Mouse (Mus musculus): ENCODE results near the gene Prn. TPM values are rescaled to one million over a fixed set of nuclear protein-coding genes. Genes with fewer than 3 reads are reported as not detected.

The Prn gene
- total RNA-seq, 2 experiments from 2014 or later: not detected

DNA sequence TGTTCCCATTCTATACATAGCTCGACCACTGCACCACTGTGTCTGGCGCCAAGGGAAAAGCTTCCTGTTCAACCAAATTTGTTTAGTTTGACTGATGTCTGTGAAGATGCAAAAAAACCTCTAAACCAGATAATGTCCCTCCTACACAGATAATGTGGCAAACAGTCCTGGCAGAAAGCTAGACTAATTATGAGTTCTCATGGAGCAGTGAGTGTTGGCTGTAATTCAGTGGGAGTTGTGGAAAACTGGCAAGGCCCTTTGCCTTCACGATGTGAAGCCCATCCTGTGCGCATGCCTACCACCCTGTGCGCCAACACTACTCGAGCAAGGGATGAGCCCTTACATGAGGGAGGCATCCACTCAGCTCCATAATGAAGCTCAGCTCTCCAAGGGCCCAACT, 36.0 kb downstream of the Prn start:
- no peak for ATAC-seq (replicated peaks; ENCODE audit: low FRiP score, poor library complexity, severe bottlenecking)

DNA sequence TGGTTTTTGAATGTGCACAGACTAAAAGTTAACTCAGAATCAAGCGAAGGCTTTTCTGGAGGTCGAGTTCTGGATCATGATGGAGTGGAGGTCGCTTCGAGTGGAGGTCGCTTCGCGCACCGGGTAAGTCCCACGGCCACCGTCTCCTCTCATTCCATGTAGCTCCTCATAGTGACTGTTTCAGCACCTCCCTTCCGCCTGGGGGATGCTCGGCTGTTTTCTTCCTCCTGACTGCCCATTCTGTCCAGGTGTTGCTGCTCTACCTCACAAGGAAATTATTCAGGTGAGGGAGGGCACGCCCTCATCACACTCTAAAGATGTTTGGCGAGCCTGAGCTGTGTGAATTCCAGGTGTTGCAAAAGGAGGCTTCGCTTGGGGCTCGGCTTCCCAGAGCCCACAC, 36.6 kb downstream of the Prn start:
- no peak for ATAC-seq (replicated peaks; ENCODE audit: low FRiP score, poor library complexity, severe bottlenecking)

DNA sequence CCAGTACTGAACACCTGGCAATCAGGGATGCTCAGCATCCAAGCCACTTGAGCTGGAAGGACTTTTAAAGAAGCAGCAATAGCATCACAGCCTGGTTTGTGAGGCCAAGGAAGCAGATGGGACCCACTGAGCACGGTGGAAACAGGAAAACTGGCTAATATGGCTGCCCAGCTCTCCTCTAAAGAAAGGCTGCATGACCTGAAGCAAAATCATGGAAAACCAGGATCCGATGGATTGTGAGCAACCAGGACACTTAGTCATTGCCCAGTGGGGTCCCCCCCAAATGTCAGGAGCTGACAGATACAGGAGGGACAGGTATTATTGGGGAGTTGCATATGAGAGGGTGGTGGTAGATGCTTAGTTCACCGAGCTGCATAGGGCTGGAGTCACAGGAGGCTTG, 38.4 kb downstream of the Prn start:
- ATAC-seq (replicated peaks; ENCODE audit: low FRiP score, poor library complexity, severe bottlenecking): no peak

GRCm38 (mm10) chr2:131948916-131949639, 39.3 kb downstream of the Prn start:
- no peak for ATAC-seq (replicated peaks; ENCODE audit: low FRiP score, poor library complexity, severe bottlenecking)

GRCm38 (mm10) chr2:131949767-131950597, 40.2 kb downstream of the Prn start:
- no peak; the same call in 1 of the 2 replicates for ATAC-seq (replicated peaks; ENCODE audit: low FRiP score, poor library complexity, severe bottlenecking)

DNA sequence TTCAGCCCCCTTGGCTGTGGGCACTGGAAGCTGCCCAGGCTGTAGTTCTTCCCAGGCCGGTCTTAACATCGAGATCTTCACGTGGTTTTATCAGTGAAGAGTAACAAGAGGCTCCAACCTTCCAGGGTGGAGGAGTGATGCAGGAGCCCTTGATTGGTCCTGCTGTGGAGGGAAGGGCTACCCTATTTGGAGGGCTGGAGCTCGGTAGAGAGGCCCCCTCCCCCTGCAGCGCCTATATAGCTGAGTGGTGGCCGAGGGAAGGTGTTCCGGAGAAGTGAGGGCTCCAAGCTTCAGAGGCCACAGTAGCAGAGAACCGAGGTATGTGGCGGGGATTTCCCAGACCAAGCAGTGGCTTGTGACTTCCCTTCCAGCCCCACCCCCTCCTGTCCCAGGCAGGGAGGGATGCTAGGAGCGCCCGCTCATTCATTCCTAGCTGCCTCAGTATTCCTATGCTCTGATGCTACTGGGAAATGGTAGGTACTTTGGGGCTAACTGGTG, 40.9 kb downstream of the Prn start, which contains the start of gene Prnd:
Prnd (plus strand) TSS at position 264 of the 498 bp plus-strand sequence.
- ATAC-seq (replicated peaks; ENCODE audit: low FRiP score, poor library complexity, severe bottlenecking): no peak

- no peak for ATAC-seq (replicated peaks; ENCODE audit: low FRiP score, poor library complexity, severe bottlenecking)
Measured at GRCm38 (mm10) chr2:131952456-131952855, 42.7 kb downstream of the Prn start.

GRCm38 (mm10) chr2:131952961-131953538, 43.3 kb downstream of the Prn start:
- ATAC-seq (replicated peaks; ENCODE audit: low FRiP score, poor library complexity, severe bottlenecking): no peak

- ATAC-seq (replicated peaks; ENCODE audit: low FRiP score, poor library complexity, severe bottlenecking): no peak
Measured at GRCm38 (mm10) chr2:131953711-131954110, 44.0 kb downstream of the Prn start.

DNA sequence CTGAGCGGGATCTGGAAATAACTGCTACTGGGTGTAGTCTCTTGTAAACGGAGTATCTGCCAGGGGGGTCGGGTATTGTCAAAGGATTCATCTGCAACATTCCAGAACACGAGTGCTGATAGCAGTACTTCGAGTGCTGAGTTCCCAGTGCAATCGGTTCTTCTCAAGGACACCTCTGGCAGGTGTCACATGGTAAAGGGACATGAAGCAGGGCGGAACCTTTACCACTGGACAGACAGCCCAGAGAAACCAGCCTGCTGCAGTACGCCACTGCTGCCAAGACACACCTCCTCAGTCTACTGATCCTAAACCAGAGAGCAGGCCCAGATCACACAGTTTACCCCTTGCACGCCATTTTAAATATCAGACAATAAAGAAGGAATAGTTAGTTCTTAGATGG, 45.1 kb downstream of the Prn start:
- ATAC-seq (replicated peaks; ENCODE audit: low FRiP score, poor library complexity, severe bottlenecking): no peak

GRCm38 (mm10) chr2:131955264-131955663, 45.5 kb downstream of the Prn start:
- ATAC-seq (replicated peaks; ENCODE audit: low FRiP score, poor library complexity, severe bottlenecking): no peak

DNA sequence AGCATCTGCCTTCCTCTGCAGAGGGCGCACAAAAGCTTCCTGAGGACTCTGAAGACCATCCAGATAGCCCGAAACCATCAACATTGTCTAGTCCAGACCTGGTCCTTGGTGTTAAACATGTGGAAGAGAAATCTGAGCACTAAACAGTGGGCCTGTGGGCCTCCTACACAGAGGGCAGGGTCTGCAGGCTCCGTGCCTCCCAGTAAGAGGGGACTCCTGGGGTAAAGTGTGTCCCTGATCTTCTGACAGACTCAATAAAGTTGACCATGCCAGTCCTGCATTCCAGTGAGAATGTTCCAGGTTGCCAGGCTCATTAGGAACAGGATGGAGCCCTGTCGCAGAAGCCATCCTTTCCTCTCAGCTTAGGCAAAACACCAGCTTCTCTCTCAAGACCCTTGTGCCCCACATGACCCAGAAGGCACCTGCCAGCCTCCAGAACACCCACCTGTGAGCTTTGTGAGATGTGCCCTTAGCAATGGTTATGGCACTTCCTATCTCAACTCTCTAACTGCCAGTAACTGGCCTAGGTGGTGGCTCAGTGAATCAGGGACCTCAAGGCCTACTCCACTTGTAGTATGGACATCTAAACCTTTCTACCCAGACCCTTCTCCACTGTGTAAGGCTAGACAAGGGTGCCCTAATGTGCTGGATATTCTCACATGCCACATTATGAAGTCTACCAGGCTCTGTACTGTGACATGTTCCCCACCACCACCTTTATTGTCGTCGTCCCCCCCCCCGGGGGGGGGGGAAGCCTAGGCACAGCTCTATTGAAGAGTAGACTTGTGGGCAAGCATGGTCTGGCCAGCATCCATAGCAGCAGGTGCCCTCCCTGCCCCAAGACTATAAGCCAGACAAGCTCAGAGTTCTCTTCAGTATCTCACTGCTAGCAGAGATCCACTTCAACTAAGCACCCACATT, 46.8 kb downstream of the Prn start:
- no peak for ATAC-seq (replicated peaks; ENCODE audit: low FRiP score, poor library complexity, severe bottlenecking)

GRCm38 (mm10) chr2:131957731-131958222, 48.0 kb downstream of the Prn start:
- ATAC-seq (replicated peaks; ENCODE audit: low FRiP score, poor library complexity, severe bottlenecking): no peak

GRCm38 (mm10) chr2:131961671-131962070, 51.9 kb downstream of the Prn start:
- no peak; the same call in 1 of the 2 replicates for ATAC-seq (replicated peaks; ENCODE audit: low FRiP score, poor library complexity, severe bottlenecking)

GRCm38 (mm10) chr2:131970597-131970996, 60.8 kb downstream of the Prn start:
- no peak for ATAC-seq (replicated peaks; ENCODE audit: low FRiP score, poor library complexity, severe bottlenecking)

DNA sequence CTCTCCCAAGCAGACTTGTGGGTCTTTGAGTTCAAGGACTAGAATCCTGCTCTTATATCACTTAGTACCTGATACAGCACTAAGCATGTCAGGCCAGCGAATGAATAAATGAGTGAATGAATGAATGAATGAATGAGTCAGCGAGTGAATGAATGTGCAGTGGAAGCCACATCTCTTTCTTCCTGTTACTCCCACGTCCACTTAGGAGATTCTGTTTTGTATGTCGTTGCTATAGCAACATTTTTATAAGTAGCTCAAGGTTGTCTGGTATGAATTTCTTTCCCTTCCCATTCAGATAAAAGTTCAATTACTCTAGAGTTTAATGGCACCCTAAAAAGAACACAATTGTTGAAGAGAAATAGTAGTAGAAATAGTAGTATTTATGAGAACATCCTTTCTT, 61.3 kb downstream of the Prn start:
- ATAC-seq (replicated peaks; ENCODE audit: low FRiP score, poor library complexity, severe bottlenecking): no peak

DNA sequence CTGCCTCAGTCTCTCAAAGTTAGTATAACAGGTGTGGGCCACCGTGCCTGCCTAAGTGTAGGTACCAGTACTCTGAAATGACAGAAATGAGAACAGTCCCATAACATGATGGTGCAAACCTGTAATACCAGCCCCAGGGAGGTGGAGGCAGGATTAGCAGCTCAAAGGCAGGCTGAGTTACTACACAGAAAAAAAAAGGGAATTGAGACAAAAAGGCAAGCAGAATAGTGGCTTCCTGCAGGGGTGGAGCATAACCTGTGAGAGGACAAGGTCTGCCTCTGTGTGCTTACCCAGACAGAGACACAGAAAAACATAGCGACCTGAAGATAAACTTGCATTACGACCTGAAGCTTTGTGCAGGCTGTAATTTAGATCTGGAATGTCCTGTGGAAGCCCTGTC, 66.9 kb downstream of the Prn start:
- no peak for ATAC-seq (replicated peaks; ENCODE audit: low FRiP score, poor library complexity, severe bottlenecking)

GRCm38 (mm10) chr2:131980866-131981265, 71.1 kb downstream of the Prn start:
- no peak for ATAC-seq (replicated peaks; ENCODE audit: low FRiP score, poor library complexity, severe bottlenecking)

GRCm38 (mm10) chr2:131982546-131983196, 72.9 kb downstream of the Prn start:
- peak; percentile 65; the same call in 1 of the 2 replicates for ATAC-seq (replicated peaks; ENCODE audit: low FRiP score, poor library complexity, severe bottlenecking)
